Mouse (Mus musculus) G1E (cell line): ENCODE data around the gene Olfr25.

Experiments used
- CTCF ChIP-seq: IDR thresholded peaks from 2 replicates; pipeline ENCODE4 v1.5.1; 2012; ENCODE audit warnings: low read depth, low read length, inconsistent platforms, mixed read lengths
- GATA1 ChIP-seq: IDR thresholded peaks from 2 replicates; pipeline ENCODE4 v1.6.1; 2012; ENCODE audit warnings: borderline replicate concordance, low read length, inconsistent platforms, mixed read lengths
- GATA2 ChIP-seq: IDR thresholded peaks from 2 replicates; pipeline ENCODE4 v1.6.1; 2012; ENCODE audit warnings: low read depth, low read length, inconsistent platforms, borderline replicate concordance
- POLR2AphosphoS5 ChIP-seq: IDR thresholded peaks from 2 replicates; pipeline ENCODE4 v1.6.1; 2012; ENCODE audit warnings: low read depth, low read length, inconsistent platforms; ENCODE audit not compliant: insufficient replicate concordance
- TAL1 ChIP-seq: conservative IDR thresholded peaks from 2 replicates; pipeline ENCODE4 v1.6.1; 2012; ENCODE audit warnings: low read depth, low read length, inconsistent platforms, mixed read lengths

GRCm38 (mm10) chr9:38348111-38348510 lies 19.3 kb downstream of the Olfr25 start, which contains the start of gene Olfr898:
- TF ChIP-seq CTCF, result no peak
- TF ChIP-seq TAL1, result no peak
- no peak for TF ChIP-seq POLR2AphosphoS5
- TF ChIP-seq GATA1, result no peak
- TF ChIP-seq GATA2, result no peak
